Mouse (Mus musculus) lung, adult 2 months (tissue): Measurements from ENCODE around the gene Taok3.

Source experiments
- CTCF ChIP-seq: fragments of 200-500 bp; IDR thresholded peaks from 2 replicates; pipeline ENCODE4 v1.5.1; 2011; ENCODE audit warnings: mild to moderate bottlenecking, low read length, control low read depth; ENCODE audit not compliant: insufficient read depth
- POLR2A ChIP-seq: fragments of 200-500 bp; IDR thresholded peaks from 2 replicates; pipeline ENCODE4 v1.6.1; 2011; ENCODE audit warnings: low read depth, mild to moderate bottlenecking, control low read depth, low read length, borderline replicate concordance; ENCODE audit errors: extremely low read depth

GRCm38 (mm10) chr5:117314587-117315428, 194.9 kb downstream of the Taok3 start:
- TF ChIP-seq CTCF (no peak), POLR2A (no peak)
